Mouse (Mus musculus): ENCODE measurements around the gene Gabarapl1. TPM values are rescaled to one million over a fixed set of nuclear protein-coding genes. Genes with fewer than 3 reads are reported as not detected.
"Not testable (repeated sequence)": the region's sequence is repeated elsewhere in the genome, so short reads cannot be mapped to it uniquely, and the experiment has no call there.

Gene Gabarapl1
- total RNA-seq (2017), result 147 and 152 TPM in 2 replicates

- peak; percentile 55 to 73 for ATAC-seq (replicated peaks in 1 of 2; ENCODE audit: insufficient read depth in 1 of 2, low FRiP score in 2 of 2, low TSS enrichment in 1 of 2, low read depth in 1 of 2, poor library complexity in 2 of 2, severe bottlenecking in 2 of 2)
Observed at GRCm38 (mm10) chr6:129532942-129533860, at the start of gene Gabarapl1. TSS of gene Gabarapl1 (plus strand) at chr6:129533160.

- peak; percentile 75 to 83 for ATAC-seq (replicated peaks in 1 of 2; ENCODE audit: insufficient read depth in 1 of 2, low FRiP score in 2 of 2, low TSS enrichment in 1 of 2, low read depth in 1 of 2, poor library complexity in 2 of 2, severe bottlenecking in 2 of 2)
Observed at GRCm38 (mm10) chr6:129494924-129495323, 38.0 kb upstream of the Gabarapl1 start.

GRCm38 (mm10) chr6:129497345-129498218 lies 35.4 kb upstream of the Gabarapl1 start:
- ATAC-seq (replicated peaks in 1 of 2; ENCODE audit: insufficient read depth in 1 of 2, low FRiP score in 2 of 2, low TSS enrichment in 1 of 2, low read depth in 1 of 2, poor library complexity in 2 of 2, severe bottlenecking in 2 of 2), result peak; percentile 71 to 75

GRCm38 (mm10) chr6:129499516-129499915 lies 33.4 kb upstream of the Gabarapl1 start:
- ATAC-seq (replicated peaks in 1 of 2; ENCODE audit: insufficient read depth in 1 of 2, low FRiP score in 2 of 2, low TSS enrichment in 1 of 2, low read depth in 1 of 2, poor library complexity in 2 of 2, severe bottlenecking in 2 of 2), result not testable (repeated sequence)

GRCm38 (mm10) chr6:129503471-129503870 lies 29.5 kb upstream of the Gabarapl1 start:
- ATAC-seq (replicated peaks in 1 of 2; ENCODE audit: insufficient read depth in 1 of 2, low FRiP score in 2 of 2, low TSS enrichment in 1 of 2, low read depth in 1 of 2, poor library complexity in 2 of 2, severe bottlenecking in 2 of 2), result no peak

GRCm38 (mm10) chr6:129507024-129507423 lies 25.9 kb upstream of the Gabarapl1 start, which contains the start of gene Olr1:
TSS of gene Olr1 (minus strand) at chr6:129507165.
- ATAC-seq (replicated peaks in 1 of 2; ENCODE audit: insufficient read depth in 1 of 2, low FRiP score in 2 of 2, low TSS enrichment in 1 of 2, low read depth in 1 of 2, poor library complexity in 2 of 2, severe bottlenecking in 2 of 2), result peak; percentile 37 to 79; a peak in 2 of 4 replicates

GRCm38 (mm10) chr6:129510120-129510911 lies 22.6 kb upstream of the Gabarapl1 start:
- no peak for ATAC-seq (replicated peaks in 1 of 2; ENCODE audit: insufficient read depth in 1 of 2, low FRiP score in 2 of 2, low TSS enrichment in 1 of 2, low read depth in 1 of 2, poor library complexity in 2 of 2, severe bottlenecking in 2 of 2)

GRCm38 (mm10) chr6:129512367-129512766 lies 20.6 kb upstream of the Gabarapl1 start, which contains the start of gene Tmem52b:
TSS of gene Tmem52b (plus strand) at chr6:129512555.
- ATAC-seq (replicated peaks in 1 of 2; ENCODE audit: insufficient read depth in 1 of 2, low FRiP score in 2 of 2, low TSS enrichment in 1 of 2, low read depth in 1 of 2, poor library complexity in 2 of 2, severe bottlenecking in 2 of 2), result no peak

- ATAC-seq (replicated peaks in 1 of 2; ENCODE audit: insufficient read depth in 1 of 2, low FRiP score in 2 of 2, low TSS enrichment in 1 of 2, low read depth in 1 of 2, poor library complexity in 2 of 2, severe bottlenecking in 2 of 2), result no peak
Observed at GRCm38 (mm10) chr6:129512868-129513267, 20.1 kb upstream of the Gabarapl1 start.

- no peak for ATAC-seq (replicated peaks in 1 of 2; ENCODE audit: insufficient read depth in 1 of 2, low FRiP score in 2 of 2, low TSS enrichment in 1 of 2, low read depth in 1 of 2, poor library complexity in 2 of 2, severe bottlenecking in 2 of 2)
Observed at GRCm38 (mm10) chr6:129513409-129513808, 19.6 kb upstream of the Gabarapl1 start.

GRCm38 (mm10) chr6:129514376-129514775 lies 18.6 kb upstream of the Gabarapl1 start:
- ATAC-seq (replicated peaks in 1 of 2; ENCODE audit: insufficient read depth in 1 of 2, low FRiP score in 2 of 2, low TSS enrichment in 1 of 2, low read depth in 1 of 2, poor library complexity in 2 of 2, severe bottlenecking in 2 of 2), result no peak

- ATAC-seq (replicated peaks in 1 of 2; ENCODE audit: insufficient read depth in 1 of 2, low FRiP score in 2 of 2, low TSS enrichment in 1 of 2, low read depth in 1 of 2, poor library complexity in 2 of 2, severe bottlenecking in 2 of 2), result peak in 1 of 2 experiments; percentile 23; a peak in 1 of 4 replicates
Observed at GRCm38 (mm10) chr6:129515068-129515467, 17.9 kb upstream of the Gabarapl1 start.

- peak in 1 of 2 experiments; percentile 37; a peak in 1 of 4 replicates for ATAC-seq (replicated peaks in 1 of 2; ENCODE audit: insufficient read depth in 1 of 2, low FRiP score in 2 of 2, low TSS enrichment in 1 of 2, low read depth in 1 of 2, poor library complexity in 2 of 2, severe bottlenecking in 2 of 2)
Observed at GRCm38 (mm10) chr6:129516388-129516787, 16.6 kb upstream of the Gabarapl1 start.

GRCm38 (mm10) chr6:129517752-129518408 lies 15.1 kb upstream of the Gabarapl1 start:
- peak; percentile 80 to 82 for ATAC-seq (replicated peaks in 1 of 2; ENCODE audit: insufficient read depth in 1 of 2, low FRiP score in 2 of 2, low TSS enrichment in 1 of 2, low read depth in 1 of 2, poor library complexity in 2 of 2, severe bottlenecking in 2 of 2)

GRCm38 (mm10) chr6:129526069-129526468 lies 6.9 kb upstream of the Gabarapl1 start:
- no peak for ATAC-seq (replicated peaks in 1 of 2; ENCODE audit: insufficient read depth in 1 of 2, low FRiP score in 2 of 2, low TSS enrichment in 1 of 2, low read depth in 1 of 2, poor library complexity in 2 of 2, severe bottlenecking in 2 of 2)

GRCm38 (mm10) chr6:129527416-129527815 lies 5.5 kb upstream of the Gabarapl1 start:
- no peak for ATAC-seq (replicated peaks in 1 of 2; ENCODE audit: insufficient read depth in 1 of 2, low FRiP score in 2 of 2, low TSS enrichment in 1 of 2, low read depth in 1 of 2, poor library complexity in 2 of 2, severe bottlenecking in 2 of 2)

Measured in hematopoietic stem cell, adult 5-6 weeks (primary cell).